Mouse (Mus musculus): ENCODE results near the gene Dync1h1.

DNA sequence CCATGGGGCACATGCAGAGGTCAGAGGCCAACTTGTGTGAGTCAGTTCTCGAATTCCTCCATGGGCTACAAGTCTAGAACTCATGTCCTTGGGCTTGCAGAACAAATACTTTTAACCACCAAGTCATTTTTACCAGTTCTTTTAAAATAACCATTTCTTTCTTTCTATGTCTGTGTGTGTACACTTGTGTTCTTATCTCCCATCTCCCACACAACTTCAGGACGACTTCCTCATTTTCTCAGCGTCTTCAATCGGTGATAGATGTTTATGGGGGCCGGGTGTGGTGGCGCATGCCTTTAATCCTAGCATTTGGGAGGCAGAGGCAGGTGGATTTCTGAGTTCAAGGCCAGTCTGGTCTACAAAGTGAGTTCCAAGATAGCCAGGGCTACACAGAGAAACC, 113.0 kb downstream of the Dync1h1 start:
- TF ChIP-seq CTCF (IDR thresholded peaks at IDR 0.05; ENCODE audit: insufficient read depth, low read depth, low read length) (no peak), POLR2A (IDR thresholded peaks at IDR 0.05; ENCODE audit: insufficient read depth, low read depth, low read length) (no peak)
